Mouse (Mus musculus) macrophage (primary cell): ENCODE measurements around the gene 1700113H08Rik. TPM values are rescaled to one million over a fixed set of nuclear protein-coding genes. Genes with fewer than 3 reads are reported as not detected.

Source experiments
- H3K27ac ChIP-seq: fragments of 350-480 bp; formaldehyde crosslinking; 2 replicates; pipeline ENCODE4 v1.9.0; 2021
- H3K36me3 ChIP-seq: fragments of 350-480 bp; formaldehyde crosslinking; 2 replicates; pipeline ENCODE4 v1.9.0; 2021; ENCODE audit errors: inconsistent target
- H3K4me3 ChIP-seq: fragments of 350-480 bp; formaldehyde crosslinking; 2 replicates; pipeline ENCODE4 v1.9.0; 2021; ENCODE audit errors: inconsistent target
- H3K79me2 ChIP-seq: fragments of 350-480 bp; formaldehyde crosslinking; 2 replicates; pipeline ENCODE4 v1.9.0; 2021; ENCODE audit errors: inconsistent target
- WGBS: methylation state at CpG from one replicate; pipeline ENCODE4 v1.1.7; 2026; ENCODE audit warnings: inconsistent platforms; ENCODE audit not compliant: missing documents; 5-methylcytosine and 5-hydroxymethylcytosine counted together
- polyA plus RNA-seq: library from polyadenylated mRNA; stranded (reverse); fragments of 250-400 nt; gene quantifications from 3 replicates; pipeline ENCODE4 v1.2.4, GENCODE M21; 2018; ENCODE audit warnings: inconsistent platforms

1700113H08Rik gene
- polyA plus RNA-seq, 1 experiment from 2014 or later: not detected

DNA sequence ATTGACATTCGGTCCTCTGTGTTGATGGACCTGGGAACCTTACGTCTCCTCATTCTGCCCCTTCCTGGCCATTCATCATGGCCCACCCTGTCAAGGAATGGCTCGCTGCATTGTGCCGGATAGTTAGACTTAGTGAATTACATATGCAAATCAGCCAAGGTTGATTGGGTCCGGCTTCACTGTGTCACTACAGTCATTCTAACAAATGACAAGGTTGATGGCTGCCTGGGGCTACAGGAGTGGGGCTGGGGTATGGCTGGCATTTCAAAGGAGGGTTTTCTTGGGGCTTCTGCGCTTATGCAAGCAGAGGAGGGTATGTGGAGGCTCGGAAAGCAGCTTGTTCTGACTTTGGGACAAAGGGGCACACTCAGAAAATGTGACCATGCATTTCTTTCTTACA is 16.6 kb upstream of the 1700113H08Rik start:
- Histone ChIP-seq H3K79me2 (no peaks in the 10 kb centered on the region), H3K4me3 (no peak overlapping the region), H3K27ac (no peak overlapping the region), H3K36me3 (no peaks in the 10 kb centered on the region)
- 85% methylated on average over 7 of the region's 7 CpGs for whole genome bisulfite sequencing

DNA sequence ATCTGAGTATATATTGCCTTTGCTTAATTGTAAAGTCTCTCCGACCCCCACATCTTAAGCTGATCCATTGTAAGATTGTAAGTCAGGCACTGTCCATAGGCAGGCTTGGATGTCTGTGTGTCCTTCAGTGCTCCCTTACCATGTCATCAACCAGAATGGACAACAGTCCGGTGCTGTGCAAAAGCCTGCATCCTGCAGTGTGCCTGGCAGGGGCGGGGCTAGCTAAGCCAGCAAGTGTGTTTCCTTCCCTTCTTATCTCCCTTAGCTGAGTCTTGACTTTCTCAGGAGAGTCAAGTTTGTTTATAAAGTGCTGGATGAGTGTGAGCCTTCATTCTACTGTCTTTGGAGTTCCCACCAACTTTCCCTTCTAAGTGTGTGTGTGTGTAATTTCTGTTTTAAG is 12.6 kb upstream of the 1700113H08Rik start:
- Histone ChIP-seq H3K4me3 (no peak overlapping the region), H3K36me3 (no peaks in the 10 kb centered on the region), H3K27ac (no peak overlapping the region), H3K79me2 (no peaks in the 10 kb centered on the region)
- WGBS: 28% methylated on average over 3 of the region's 3 CpGs

DNA sequence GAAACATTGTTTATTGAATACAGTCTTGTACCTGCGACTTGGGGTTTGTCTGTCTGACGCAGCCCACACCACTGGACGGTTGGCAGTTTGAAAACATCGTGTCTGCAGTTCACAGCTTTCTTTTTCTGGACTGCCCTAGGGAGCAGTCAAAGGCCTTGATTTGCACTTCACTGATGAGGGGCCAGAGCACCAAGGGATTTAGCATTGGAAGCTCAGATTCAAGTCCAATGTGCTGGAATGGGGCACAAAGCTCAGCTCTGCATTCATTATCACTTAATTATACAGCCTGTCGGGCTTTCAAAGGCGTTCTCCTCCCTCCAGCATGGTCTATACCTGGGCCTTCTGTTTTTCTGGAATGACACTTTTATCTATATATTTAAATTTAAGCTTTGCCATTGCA is 11.4 kb upstream of the 1700113H08Rik start:
- Histone ChIP-seq H3K27ac (no peak overlapping the region), H3K79me2 (no peaks in the 10 kb centered on the region), H3K4me3 (no peak overlapping the region), H3K36me3 (no peaks in the 10 kb centered on the region)
- 75% methylated on average over 6 of the region's 6 CpGs for WGBS

DNA sequence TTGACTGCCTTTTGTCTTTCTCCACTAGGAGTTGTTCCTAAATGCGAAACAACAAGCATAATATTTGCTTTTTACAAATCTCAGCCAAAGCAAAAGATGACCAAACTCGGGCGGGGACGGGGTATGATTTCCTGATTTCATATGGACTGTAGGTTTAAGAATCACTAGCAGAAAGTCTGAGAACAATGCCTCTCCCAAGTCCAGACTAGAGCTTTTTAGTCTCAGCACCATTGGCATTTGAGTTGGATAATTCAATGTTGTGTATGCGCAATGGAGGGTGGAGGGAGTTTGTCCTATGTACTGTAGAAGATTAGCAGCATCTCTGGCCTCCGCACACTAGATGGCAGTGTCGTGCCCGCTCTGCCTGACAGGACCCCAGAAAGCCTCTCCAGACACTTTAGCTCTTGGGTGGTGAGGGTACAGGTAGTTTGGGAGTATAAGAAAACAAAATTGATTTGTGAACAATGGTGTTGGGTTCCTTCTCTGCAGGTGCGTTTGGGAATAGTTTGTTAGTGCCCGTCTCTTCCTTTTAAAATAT is 10.8 kb upstream of the 1700113H08Rik start:
- H3K36me3 ChIP-seq: no peaks in the 10 kb centered on the region
- H3K79me2 ChIP-seq: no peaks in the 10 kb centered on the region
- 89% methylated on average over 9 of the region's 10 CpGs for WGBS
- no peak overlapping the region for H3K27ac ChIP-seq
- no peak overlapping the region for H3K4me3 ChIP-seq

DNA sequence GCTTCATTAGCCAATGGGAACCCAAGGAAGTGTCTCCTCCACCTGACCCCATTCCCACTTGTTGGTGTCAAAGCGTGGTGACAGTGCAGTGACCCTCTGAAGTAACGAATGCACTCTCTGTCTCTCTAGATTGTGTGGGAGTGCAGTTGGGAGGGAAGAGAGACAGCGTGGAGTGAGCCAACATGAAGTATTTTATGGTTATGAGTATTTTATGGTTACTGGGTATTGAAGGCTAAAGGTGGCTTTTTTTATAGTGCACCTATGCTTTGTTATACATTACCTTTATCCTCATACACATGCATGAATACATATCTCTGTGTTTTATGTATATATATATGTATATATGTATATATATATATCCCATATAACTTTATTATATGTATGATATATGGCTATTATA is 8.7 kb upstream of the 1700113H08Rik start:
- Histone ChIP-seq H3K79me2 (no peaks in the 10 kb centered on the region), H3K36me3 (no peaks in the 10 kb centered on the region), H3K27ac (no peak overlapping the region), H3K4me3 (no peak overlapping the region)
- WGBS: 69% methylated on average over 3 of the region's 3 CpGs

DNA sequence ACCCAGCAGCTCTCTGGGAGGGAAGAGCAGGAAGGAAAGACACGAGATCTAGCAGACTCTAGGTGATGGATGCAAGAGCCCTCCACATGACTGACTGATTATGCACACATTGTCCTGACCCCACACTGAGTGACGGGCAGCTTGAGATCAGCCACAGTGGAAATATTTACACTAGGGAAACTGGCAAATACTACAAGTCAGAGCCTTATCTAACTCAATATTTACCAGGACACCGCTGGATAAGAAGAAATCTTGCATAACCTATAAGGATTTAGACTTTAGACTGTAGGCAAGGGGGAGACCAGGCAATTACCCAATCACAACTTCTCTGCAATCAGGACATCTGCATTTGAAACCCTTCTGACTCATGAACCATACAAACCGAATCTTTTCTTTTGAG is 6.1 kb upstream of the 1700113H08Rik start:
- H3K27ac ChIP-seq: no peak overlapping the region
- H3K36me3 ChIP-seq: no peaks in the 10 kb centered on the region
- no peak overlapping the region for H3K4me3 ChIP-seq
- 77% methylated on average over 4 of the region's 4 CpGs for WGBS
- no peaks in the 10 kb centered on the region for H3K79me2 ChIP-seq

DNA sequence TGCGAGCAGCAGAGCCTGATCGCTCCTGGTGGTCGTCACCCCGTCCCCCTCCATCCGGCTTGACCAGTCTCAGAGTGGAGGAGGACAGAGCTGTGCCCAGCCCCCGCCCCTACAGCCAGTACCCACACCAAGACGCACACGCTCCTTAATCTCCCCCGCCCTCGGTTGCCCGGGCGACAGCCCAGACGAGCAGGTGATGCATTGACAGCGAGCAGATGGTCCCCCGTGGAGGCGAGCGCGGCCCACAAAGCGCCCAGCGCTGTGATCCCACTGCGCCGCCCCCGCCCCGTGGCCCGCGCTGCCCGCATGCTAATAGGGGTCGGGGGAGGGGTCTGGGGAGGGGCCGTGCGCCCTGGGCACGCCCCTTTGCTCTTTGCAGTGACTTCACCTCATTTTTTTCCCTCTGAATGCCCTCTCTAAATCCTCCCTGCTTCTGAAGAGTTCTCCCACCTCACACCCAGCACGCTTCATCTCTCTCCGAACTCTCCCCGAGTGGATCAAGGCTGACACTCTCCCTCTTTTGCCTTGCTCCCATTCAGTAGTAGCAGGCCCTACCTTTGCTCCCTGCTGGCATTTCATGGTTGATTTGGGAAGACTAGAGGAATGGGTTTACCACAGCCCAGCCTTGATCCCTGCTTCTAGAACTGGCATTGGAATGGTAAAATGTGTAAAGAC is 543 bp downstream of the 1700113H08Rik start:
- Histone ChIP-seq H3K36me3 (no peaks in the 10 kb centered on the region), H3K27ac (no peak overlapping the region), H3K79me2 (no peaks in the 10 kb centered on the region), H3K4me3 (no peak overlapping the region)
- 3% methylated on average over 33 of the region's 34 CpGs for WGBS

DNA sequence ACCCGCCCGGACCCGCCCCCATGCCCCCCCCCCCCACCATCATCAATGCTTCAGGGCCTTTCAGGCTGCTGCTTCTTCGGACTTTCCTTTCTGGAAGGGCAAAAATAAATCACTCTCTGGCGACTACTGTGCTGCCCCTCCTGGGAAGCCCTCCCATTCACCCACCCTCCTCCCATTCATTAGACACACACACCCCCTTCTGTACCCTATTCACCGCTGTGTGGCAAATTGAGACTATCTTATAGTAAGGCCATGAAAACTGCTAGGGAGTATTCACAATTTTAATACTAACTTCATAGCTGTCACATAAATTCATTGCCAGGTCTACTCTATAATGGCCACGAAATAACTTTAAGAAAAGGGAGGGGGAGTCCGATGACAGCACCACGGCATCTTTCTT is 1.1 kb downstream of the 1700113H08Rik start:
- WGBS: 42% methylated on average over 9 of the region's 9 CpGs
- no peak overlapping the region for H3K4me3 ChIP-seq
- H3K79me2 ChIP-seq: no peaks in the 10 kb centered on the region
- H3K36me3 ChIP-seq: no peaks in the 10 kb centered on the region
- H3K27ac ChIP-seq: no peak overlapping the region

DNA sequence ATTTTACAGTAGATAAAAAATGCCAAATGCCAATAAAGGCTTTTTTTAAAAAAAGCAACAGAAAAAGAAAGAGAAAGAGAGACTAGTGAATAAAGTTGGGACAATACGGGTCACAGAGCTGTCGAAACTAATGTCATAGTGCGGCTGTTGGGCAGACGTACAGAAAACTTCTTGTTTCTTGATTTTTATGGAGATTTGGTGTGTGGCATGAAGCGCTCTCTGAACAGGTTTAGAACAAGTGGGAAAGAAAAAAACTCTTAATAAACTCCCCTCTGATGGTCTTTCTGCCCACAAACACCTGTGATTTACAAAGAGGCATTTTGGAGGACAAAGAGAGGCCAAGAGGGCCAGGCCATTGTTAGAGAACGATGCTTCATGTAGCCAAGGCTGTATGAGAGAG is 1.6 kb downstream of the 1700113H08Rik start:
- H3K79me2 ChIP-seq: no peaks in the 10 kb centered on the region
- no peak overlapping the region for H3K27ac ChIP-seq
- no peak overlapping the region for H3K4me3 ChIP-seq
- 90% methylated on average over 6 of the region's 6 CpGs for WGBS
- H3K36me3 ChIP-seq: no peaks in the 10 kb centered on the region

DNA sequence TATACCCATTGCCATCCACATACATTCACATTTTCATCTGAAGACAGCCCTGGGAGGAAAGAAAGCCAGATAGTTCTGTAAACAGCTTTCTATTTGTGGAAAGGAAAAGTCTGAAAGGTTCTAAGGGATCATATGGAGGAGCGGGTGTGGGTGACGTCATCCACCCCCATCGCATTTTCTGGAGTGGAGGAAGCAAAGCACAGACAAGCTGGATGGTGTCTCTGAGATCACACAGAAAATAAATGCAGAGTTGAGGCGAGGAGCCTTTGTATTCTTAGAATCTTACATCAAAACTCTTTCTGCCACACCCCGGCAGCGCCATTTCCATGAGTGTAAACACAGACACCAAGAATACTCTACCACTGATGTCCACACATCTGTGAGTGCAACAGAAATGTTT is 26.4 kb downstream of the 1700113H08Rik start:
- WGBS: 91% methylated on average over 6 of the region's 6 CpGs
- Histone ChIP-seq H3K4me3 (no peak overlapping the region), H3K36me3 (no peaks in the 10 kb centered on the region), H3K27ac (no peak overlapping the region), H3K79me2 (no peaks in the 10 kb centered on the region)

DNA sequence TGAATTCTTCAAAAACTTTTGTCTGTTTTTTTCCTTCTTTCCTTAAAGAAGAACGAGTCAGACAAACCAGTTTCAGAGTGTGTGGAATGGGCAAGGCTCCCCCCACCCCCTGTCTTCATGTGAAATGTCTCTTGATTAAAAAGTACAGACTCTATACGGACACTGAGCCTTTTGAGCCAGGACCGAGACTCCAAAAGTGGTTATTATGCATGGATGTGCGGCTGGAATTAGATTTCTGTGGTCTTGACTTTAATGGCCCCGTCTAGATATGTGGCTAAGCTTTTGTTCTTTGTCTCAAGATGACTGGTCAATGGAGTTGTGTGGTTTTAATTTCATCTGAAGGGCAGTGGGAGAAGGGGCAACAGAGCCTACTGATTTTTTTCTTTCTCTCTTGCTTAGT is 29.8 kb downstream of the 1700113H08Rik start:
- H3K4me3 ChIP-seq: no peak overlapping the region
- no peaks in the 10 kb centered on the region for H3K79me2 ChIP-seq
- 78% methylated on average over 5 of the region's 5 CpGs for WGBS
- H3K36me3 ChIP-seq: no peaks in the 10 kb centered on the region
- no peak overlapping the region for H3K27ac ChIP-seq

DNA sequence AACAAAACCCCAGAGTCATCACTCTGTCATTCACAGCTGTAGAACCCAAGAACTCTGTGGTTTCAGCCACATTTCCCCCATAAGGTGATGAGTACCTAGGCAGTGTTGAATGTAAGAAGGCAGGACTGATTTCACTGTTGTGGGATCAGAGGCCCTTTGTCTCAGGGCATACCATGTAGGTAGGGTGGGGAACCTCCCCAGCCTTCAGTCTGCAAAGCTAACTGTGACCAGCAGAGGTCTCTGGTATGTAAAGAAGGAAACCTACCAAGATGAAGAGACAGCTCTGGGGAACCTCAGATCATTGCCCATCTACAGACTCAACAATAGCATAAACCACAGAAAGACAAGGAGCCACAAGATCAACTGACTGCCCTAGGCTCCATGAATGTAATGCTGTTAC is 36.4 kb downstream of the 1700113H08Rik start:
- Histone ChIP-seq H3K4me3 (no peak overlapping the region), H3K79me2 (no peaks in the 10 kb centered on the region)

DNA sequence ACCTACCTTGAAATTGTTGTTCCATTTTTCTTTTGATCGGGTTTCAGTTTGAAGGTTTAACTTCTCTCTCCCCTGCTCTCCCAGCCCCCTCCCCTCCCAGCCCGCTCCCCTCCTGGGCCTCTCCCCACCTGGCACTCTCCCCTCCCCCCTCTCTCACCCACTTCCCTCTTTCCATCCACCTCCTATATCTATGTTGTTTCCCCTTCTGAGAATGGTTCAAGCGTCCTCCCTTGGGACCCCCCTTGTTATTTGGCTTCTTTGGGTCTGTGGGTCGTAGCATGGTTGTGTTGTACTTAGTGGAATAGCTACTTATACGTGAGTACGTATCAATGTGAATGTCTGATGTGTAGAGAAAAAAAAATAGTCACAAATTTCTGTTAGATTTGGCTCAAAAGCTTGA is 40.9 kb downstream of the 1700113H08Rik start:
- no peaks in the 10 kb centered on the region for H3K79me2 ChIP-seq
- 33% methylated on average over 6 of the region's 6 CpGs for WGBS
- no peak overlapping the region for H3K27ac ChIP-seq
- no peak overlapping the region for H3K4me3 ChIP-seq
- no peaks in the 10 kb centered on the region for H3K36me3 ChIP-seq

More for the DNA sequence above, 36.4 kb downstream of the 1700113H08Rik start:
- Histone ChIP-seq H3K27ac (no peak overlapping the region), H3K36me3 (no peaks in the 10 kb centered on the region)

DNA sequence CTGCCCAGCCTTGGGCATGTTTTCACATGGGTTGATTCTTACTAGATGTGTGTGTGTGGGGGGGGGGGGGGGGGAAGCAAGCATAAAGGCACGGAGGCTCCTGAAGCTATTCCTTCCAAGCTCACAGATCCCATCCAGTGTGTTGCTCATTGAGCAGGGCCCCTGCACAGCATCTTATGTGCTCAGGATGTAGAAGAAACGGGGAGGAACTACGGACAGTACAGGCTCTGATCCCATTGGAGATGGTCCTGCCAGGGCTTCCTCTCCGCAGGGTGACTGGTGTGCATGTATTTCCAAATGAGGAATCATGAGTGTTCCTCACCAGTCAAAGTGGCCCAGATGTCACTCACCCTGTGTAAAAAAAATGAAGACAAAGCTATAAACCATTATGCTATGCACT is 42.8 kb downstream of the 1700113H08Rik start:
- no peak overlapping the region for H3K4me3 ChIP-seq
- WGBS: 97% methylated on average over 4 of the region's 4 CpGs
- no peak overlapping the region for H3K27ac ChIP-seq
- no peaks in the 10 kb centered on the region for H3K36me3 ChIP-seq
- H3K79me2 ChIP-seq: no peaks in the 10 kb centered on the region

DNA sequence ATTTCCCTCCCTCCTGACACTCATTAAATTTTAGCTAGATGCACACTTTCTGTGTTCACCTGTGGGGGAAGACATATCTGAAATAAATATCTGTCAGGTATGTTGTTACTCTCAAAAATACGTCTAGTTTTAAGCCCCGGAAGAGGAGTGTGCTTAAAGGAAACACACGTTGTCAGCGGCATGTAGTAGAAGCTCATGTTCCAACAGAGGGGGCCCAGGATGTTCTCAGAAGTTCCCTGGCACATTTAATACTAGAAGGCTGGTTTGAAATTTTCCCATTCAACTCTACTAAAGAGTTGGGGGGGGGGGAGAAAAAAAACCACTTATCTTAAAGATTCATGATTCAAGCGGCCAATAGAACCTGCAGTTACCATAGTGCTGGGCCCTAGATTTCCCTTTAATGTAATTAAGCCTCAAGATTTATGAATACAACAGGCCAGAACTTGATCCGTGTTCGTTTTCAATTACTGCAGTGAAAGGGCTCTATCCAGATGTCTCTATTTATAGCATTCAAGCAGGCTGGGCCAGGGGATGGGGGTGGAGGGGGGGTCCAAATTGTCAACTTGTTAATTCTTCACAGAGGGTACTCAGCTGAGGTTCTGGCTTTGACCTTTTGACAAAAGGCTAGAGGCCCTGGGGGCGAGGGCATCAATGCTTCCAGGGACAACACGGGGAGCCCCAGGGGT is 43.6 kb downstream of the 1700113H08Rik start:
- Histone ChIP-seq H3K27ac (no peak overlapping the region), H3K4me3 (no peak overlapping the region), H3K36me3 (no peaks in the 10 kb centered on the region), H3K79me2 (no peaks in the 10 kb centered on the region)
- WGBS: 86% methylated on average over 9 of the region's 9 CpGs
